Mouse (Mus musculus) ES-CJ7 (cell line): ENCODE measurements around the gene Farsb.
"Not testable (repeated sequence)": the region's sequence is repeated elsewhere in the genome, so short reads cannot be mapped to it uniquely, and the experiment has no call there.

Source experiments
- DNase-seq: peaks from one replicate; pipeline ENCODE4 v3.0.0; 2011; ENCODE audit warnings: low read depth, low spot score

The Farsb gene

GRCm38 (mm10) chr1:78488752-78489492, at the start of gene Farsb:
Farsb (minus strand) TSS chr1:78488897.
- DNase-seq = peak; percentile 99

GRCm38 (mm10) chr1:78538396-78538795, 49.7 kb upstream of the Farsb start:
- DNase-seq = no peak

GRCm38 (mm10) chr1:78537494-78538010, 48.9 kb upstream of the Farsb start:
- peak; percentile 11 for DNase-seq

- DNase-seq = peak; percentile 79
These were observed 47.8 kb upstream of the Farsb start for GRCm38 (mm10) chr1:78536310-78537164.

GRCm38 (mm10) chr1:78534428-78535150, 45.9 kb upstream of the Farsb start:
- DNase-seq = no peak

GRCm38 (mm10) chr1:78532184-78532800, 43.6 kb upstream of the Farsb start:
- peak; percentile 26 for DNase-seq

GRCm38 (mm10) chr1:78530500-78531215, 42.0 kb upstream of the Farsb start:
- DNase-seq = no peak

- DNase-seq = no peak
These were observed 40.3 kb upstream of the Farsb start for GRCm38 (mm10) chr1:78529011-78529410.

GRCm38 (mm10) chr1:78528356-78528755, 39.7 kb upstream of the Farsb start:
- DNase-seq = no peak

- peak; percentile 84 for DNase-seq
These were observed 36.6 kb upstream of the Farsb start for GRCm38 (mm10) chr1:78525189-78525886.

- DNase-seq = no peak
These were observed 30.2 kb upstream of the Farsb start for GRCm38 (mm10) chr1:78518907-78519306.

GRCm38 (mm10) chr1:78512756-78513155, 24.1 kb upstream of the Farsb start:
- DNase-seq = no peak

- DNase-seq = peak; percentile 53
These were observed 23.0 kb upstream of the Farsb start, which contains the start of gene BC035947 for GRCm38 (mm10) chr1:78511621-78512160. BC035947 (minus strand) TSS chr1:78512158.

- no peak for DNase-seq
These were observed 22.2 kb upstream of the Farsb start, which contains the start of gene Mogat1 for GRCm38 (mm10) chr1:78510862-78511261. Mogat1 (plus strand) TSS chr1:78510991.

- DNase-seq = no peak
These were observed 18.4 kb upstream of the Farsb start for GRCm38 (mm10) chr1:78507137-78507536.

GRCm38 (mm10) chr1:78502527-78502926, 13.8 kb upstream of the Farsb start:
- DNase-seq = no peak

- not testable (repeated sequence) for DNase-seq
These were observed 13.2 kb upstream of the Farsb start for GRCm38 (mm10) chr1:78501856-78502255.

- DNase-seq = no peak
These were observed 12.3 kb upstream of the Farsb start for GRCm38 (mm10) chr1:78501036-78501435.

GRCm38 (mm10) chr1:78490143-78490542, 1.4 kb upstream of the Farsb start:
- no peak for DNase-seq

- no peak for DNase-seq
These were observed 308 bp downstream of the Farsb start for GRCm38 (mm10) chr1:78488427-78488751.
